Mouse (Mus musculus): ENCODE data around the gene Plekhg1. TPM values are rescaled to one million over a fixed set of nuclear protein-coding genes. Genes with fewer than 3 reads are reported as not detected.

Gene Plekhg1
- total RNA-seq, 2 experiments from 2014 or later = 2.0 to 2.7 TPM

DNA sequence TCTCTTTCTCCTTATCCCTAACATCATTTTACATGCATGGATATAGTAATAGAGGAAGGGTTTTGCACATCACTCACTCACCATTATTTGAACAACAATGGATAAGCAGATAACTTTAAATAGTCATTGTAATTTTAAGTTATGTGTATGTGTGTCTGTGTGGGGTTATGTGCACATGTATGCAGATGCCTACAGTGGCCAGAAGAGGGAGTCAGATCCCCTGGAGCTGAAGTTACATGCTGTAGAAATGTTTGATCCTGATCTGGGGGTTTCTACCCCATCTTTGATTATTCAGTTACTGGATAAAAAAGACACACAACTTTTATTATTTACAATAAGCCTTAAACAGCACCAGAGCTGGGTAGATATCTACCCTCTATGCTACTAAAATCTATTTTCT is 127.1 kb downstream of the Plekhg1 start:
- ATAC-seq (replicated peaks; ENCODE audit: low FRiP score, poor library complexity, severe bottlenecking) = no peak

GRCm38 (mm10) chr10:3870828-3871227 is 130.7 kb downstream of the Plekhg1 start:
- ATAC-seq (replicated peaks; ENCODE audit: low FRiP score, poor library complexity, severe bottlenecking) = no peak

DNA sequence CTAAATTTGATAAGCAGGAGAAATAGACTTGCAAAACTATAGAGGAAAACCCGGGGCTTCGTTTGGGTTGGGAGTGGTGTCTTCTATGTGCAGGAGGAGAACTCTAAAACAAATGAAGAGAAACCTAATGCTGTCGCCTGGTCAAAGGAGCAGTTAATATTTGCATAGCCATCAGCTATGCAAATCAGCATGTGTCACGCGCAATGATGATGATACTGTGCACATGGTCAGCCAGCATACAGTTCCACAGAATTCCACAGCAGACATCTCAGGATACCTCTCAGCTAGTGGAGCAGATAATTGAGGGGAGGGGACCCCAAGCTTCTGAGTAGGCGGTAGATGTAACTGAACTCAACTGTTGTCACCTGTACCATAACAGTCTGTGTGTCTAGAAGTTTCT is 133.3 kb downstream of the Plekhg1 start:
- no peak for ATAC-seq (replicated peaks; ENCODE audit: low FRiP score, poor library complexity, severe bottlenecking)

DNA sequence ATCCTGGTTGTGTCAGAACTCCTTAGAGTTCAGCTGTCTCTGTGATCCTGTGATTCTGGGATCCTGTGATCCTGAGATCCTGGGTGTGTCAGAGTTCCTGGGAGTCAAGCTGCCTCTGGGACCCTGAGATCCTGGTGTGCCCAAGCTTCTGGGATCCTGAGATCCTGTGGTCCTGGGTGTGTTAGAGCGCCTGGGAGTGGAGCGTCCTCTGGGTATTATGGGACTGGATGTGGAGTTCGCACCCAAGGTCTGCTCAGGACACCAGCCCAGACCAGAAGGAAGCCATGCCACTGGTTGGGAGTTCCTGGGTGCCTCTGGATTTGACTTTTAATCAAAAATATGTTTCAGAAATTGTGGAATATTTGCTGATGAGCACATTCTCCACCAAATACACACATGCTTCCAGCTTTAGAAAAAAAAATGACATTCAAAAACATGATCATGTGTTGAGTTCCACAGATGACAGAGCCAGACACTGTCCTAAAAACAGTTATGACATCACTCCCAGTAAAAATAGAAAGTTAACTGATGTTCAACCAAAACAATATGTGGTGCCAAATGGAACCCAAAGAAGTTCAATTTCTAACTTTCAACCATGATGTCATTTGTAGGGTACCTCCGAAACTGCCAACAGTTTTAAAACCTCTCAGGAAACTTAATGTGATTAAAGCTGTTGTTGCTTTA is 137.8 kb downstream of the Plekhg1 start:
- no peak for ATAC-seq (replicated peaks; ENCODE audit: low FRiP score, poor library complexity, severe bottlenecking)

GRCm38 (mm10) chr10:3881179-3881578 is 141.0 kb downstream of the Plekhg1 start:
- ATAC-seq (replicated peaks; ENCODE audit: low FRiP score, poor library complexity, severe bottlenecking) = no peak

DNA sequence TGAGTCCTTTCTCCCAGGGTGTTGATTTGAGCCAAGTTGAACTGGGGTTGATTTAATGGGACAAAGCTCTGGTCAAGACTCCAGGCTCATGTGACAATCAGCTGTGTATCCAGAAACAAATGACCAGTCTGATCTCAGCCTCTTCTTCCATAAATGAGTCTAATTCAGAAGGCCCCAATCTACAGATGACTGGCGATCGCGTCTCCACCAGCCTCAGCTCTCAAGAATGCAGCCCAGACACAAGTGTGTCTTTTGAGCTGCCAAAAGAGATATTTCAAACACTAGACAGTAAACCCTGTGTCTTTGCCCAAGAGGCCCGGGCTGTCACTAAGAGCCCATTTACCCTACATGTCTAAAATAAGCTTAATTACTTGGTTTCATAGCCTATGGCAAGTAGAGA is 148.3 kb downstream of the Plekhg1 start:
- ATAC-seq (replicated peaks; ENCODE audit: low FRiP score, poor library complexity, severe bottlenecking) = no peak

DNA sequence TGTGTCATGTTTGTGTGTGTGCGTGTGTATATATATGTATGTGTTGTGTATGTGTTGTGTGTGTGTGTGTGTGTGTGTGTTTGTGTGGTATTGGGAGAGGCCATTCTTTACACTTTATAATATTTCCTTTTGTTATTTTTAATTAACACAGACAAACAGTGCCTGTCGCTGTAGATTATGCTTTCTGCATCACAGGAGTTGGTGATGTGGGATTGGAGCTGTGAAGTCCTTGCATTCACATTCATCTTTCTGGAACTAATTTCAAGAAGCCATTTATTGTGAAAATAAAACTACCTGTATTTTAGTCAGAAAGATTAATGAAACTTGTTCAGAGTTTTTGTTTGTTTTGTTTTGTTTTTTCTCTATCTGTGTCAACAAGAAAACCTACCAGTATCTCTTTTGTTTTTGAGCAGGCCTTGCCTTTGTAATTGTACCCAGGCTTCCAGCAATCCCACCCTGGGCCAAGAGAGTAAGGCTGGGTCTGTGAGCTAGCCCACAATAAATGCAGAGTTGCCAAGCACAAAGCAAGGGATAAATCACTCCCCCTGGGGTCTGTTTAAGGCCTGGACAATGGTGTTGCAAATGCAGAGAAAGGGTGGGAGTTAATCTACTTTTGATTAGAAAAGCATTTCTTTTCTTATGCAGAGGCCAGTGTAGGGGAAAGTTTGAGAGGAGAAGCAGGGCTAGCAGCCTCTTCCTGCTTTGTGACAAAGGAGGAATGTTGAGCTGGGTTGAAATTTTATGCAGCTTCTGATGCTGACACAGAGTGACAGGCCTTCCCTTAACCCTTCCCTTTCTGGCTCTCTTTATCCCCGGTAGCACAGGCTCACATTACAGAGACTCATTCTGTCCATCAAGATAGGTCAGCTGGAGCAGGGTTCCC is 151.5 kb downstream of the Plekhg1 start:
- ATAC-seq (replicated peaks; ENCODE audit: low FRiP score, poor library complexity, severe bottlenecking) = no peak

GRCm38 (mm10) chr10:3892368-3892767 is 152.2 kb downstream of the Plekhg1 start:
- no peak for ATAC-seq (replicated peaks; ENCODE audit: low FRiP score, poor library complexity, severe bottlenecking)

DNA sequence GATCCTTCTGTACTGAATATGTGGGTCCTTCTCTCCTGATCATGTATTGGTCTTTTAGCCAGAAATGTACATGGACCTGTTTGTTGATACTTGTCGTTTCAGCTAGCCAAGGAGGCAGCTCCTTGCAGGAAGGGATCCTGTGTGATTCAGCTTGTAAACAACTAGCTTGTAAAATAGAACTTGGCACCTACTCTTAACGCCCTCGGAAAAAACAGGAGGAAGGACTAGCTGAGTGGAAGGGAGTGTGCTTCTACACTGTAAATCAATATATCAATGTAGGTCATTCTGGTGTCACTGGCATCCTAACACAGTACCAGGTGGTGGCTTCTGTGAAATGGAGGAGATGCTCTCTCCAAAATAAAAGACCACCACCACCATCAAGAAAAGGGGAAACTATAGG is 157.9 kb downstream of the Plekhg1 start:
- no peak for ATAC-seq (replicated peaks; ENCODE audit: low FRiP score, poor library complexity, severe bottlenecking)

GRCm38 (mm10) chr10:3900416-3900956 is 160.3 kb downstream of the Plekhg1 start:
- no peak for ATAC-seq (replicated peaks; ENCODE audit: low FRiP score, poor library complexity, severe bottlenecking)

- no peak for ATAC-seq (replicated peaks; ENCODE audit: low FRiP score, poor library complexity, severe bottlenecking)
Observed at GRCm38 (mm10) chr10:3905747-3906146, 165.6 kb downstream of the Plekhg1 start.

GRCm38 (mm10) chr10:3914104-3914503 is 173.9 kb downstream of the Plekhg1 start:
- ATAC-seq (replicated peaks; ENCODE audit: low FRiP score, poor library complexity, severe bottlenecking) = no peak

DNA sequence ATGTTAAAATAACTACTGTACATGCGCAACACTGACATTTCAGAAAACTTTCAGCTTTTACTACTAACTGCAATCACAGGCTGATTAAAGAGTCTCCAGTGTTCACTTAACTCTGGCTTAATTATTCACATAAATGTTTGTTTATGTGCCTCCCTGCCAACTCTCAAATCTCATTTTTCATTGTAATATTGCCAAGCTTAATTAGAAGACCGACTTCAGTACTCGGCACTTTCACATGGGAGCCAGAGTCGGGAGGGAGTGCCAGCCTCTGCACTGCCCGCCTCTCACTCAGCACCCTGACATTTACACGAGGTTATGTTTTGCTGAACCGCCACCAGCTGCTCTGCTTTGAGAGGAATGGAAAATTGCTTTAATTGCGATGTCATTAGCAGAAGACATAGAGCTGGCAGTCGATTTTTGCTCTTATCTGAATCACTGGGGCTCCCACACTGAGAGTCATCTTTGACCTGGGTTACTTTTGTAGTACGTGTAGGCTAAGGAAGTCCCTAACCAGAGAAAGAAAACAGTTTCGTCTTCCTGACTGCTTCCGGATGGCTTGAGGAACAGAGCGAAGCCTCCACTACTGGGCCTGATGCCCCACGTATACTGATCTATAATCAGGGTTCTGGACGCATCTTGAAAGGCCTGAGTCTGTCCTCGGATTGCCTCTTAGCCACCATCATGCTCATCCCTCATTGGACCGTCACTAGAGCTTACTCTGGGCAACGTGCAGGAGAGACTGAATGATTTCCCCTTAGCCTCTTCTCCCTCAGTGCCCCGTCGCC is 180.4 kb downstream of the Plekhg1 start:
- no peak for ATAC-seq (replicated peaks; ENCODE audit: low FRiP score, poor library complexity, severe bottlenecking)

DNA sequence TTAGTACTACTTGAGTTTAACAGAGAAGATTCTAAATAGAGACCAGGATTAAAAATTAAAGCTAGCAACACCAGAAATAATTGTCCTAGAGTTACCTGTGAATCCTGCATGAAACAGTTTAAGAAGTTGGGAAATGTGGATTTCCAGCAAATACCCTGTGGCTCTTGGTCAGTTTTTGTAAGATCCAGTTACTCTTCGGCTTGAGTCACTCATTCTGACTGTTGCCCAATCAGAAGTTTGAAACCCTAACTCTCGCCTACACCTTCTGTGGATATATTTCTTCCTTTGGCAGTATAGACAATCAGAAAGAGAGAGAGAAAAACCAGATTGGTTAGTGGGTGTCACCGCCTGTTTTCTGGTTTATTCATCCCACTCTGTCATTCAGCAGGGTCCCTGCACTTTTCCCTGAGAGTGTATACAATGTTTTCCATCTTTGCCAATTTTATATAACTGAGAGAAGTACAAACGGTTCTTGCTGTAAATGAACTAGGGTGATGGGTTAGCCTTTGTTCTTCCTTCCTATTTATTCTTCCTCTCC is 187.9 kb downstream of the Plekhg1 start:
- no peak for ATAC-seq (replicated peaks; ENCODE audit: low FRiP score, poor library complexity, severe bottlenecking)

- ATAC-seq (replicated peaks; ENCODE audit: low FRiP score, poor library complexity, severe bottlenecking) = no peak
Observed at GRCm38 (mm10) chr10:3931831-3932230, 191.7 kb downstream of the Plekhg1 start.

GRCm38 (mm10) chr10:3933311-3933940 is 193.3 kb downstream of the Plekhg1 start:
- ATAC-seq (replicated peaks; ENCODE audit: low FRiP score, poor library complexity, severe bottlenecking) = no peak

DNA sequence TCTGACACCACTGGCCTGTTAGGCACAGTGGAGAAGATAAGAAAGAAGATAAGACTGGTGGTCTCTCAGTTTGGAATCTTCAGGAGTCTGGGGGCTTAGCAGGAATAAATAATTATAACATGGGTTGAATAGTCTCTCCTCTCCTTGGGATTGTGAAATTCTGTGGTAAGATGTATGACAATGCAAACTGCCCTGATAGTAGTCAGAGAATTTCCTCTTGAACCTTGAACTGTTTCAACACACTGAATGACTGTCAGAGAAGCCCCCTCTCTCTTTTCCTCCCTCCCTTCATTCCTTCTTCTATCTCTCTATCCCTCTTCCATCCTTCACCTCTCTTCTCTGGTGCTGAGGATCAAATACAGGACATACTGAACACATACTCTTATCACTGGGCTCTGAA is 196.7 kb downstream of the Plekhg1 start:
- no peak for ATAC-seq (replicated peaks; ENCODE audit: low FRiP score, poor library complexity, severe bottlenecking)

DNA sequence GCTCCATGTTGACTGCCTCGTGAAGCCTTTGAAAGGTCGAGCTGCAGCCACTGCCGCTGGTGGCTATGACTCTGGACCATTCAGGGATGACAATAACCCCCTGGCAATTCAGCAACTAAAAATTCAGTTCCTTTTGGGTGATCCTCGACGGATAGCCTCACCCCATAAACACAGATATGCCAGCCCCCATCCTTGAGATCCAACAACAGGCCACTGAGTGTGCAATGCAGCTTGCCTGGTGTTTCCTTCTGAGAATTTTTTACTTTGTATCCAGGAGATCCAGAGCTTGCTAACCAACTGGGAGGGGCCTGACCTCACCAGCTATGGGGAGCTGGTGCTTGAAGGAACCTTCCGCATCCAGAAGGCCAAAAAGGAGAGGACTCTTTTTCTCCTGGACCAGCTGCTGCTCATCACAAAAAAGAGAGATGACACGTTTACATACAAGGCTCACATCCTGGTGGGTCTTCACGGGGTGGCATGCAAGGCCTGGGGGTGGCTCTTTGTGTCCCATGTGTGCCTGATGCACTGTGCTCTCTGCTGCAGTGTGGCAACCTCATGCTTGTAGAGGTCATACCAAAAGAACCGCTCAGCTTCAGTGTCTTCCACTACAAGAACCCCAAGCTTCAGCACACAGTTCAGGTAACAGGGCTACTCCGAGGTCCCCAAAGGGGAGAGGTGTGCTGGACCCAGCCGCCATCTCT is 199.9 kb downstream of the Plekhg1 start:
- no peak for ATAC-seq (replicated peaks; ENCODE audit: low FRiP score, poor library complexity, severe bottlenecking)

DNA sequence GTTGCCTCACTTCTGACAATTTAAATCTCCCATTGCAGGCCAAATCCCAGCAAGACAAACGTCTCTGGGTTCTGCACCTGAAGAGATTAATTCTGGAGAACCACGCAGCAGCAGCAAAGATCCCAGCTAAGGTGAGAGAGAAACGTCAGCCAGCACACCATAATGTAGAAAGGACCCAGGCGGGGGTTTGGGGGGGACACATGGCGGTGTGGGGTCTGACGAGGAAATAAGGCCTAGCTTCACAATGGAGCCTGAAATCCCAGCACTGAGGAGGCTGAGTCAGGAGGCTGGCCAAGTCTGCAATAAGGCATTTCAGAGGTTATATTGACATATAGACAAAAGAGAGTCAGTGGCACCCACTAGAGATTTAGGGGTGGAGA is 200.4 kb downstream of the Plekhg1 start:
- no peak for ATAC-seq (replicated peaks; ENCODE audit: low FRiP score, poor library complexity, severe bottlenecking)

All from erythroblast, adult 5-6 weeks (primary cell).